Mouse (Mus musculus) MEL (cell line): ENCODE results near the gene Tex11. TPM values are rescaled to one million over a fixed set of nuclear protein-coding genes. Genes with fewer than 3 reads are reported as not detected.

Source experiments
- DNase-seq: peaks from one replicate; pipeline ENCODE4 v3.0.0; 2011; ENCODE audit warnings: low read depth, low spot score
- H3K27ac ChIP-seq: 2 replicates; pipeline ENCODE4 v1.5.1; 2012; ENCODE audit warnings: low read depth, mild to moderate bottlenecking, control low read depth, low read length, moderate library complexity; ENCODE audit not compliant: control insufficient read depth
- H3K27me3 ChIP-seq, 2 experiments: fragments of 150-350 bp in 1 of 2; sonication (generic) in 1 of 2; 2 replicates each; pipeline ENCODE4 v1.6.1; 2012; ENCODE audit warnings: low read length in 2 of 2, mild to moderate bottlenecking in 2 of 2, improper control_type of control experiment in 1 of 2, moderate library complexity in 1 of 2; ENCODE audit not compliant: insufficient read depth in 2 of 2, control insufficient read depth in 1 of 2
- H3K36me3 ChIP-seq, 2 experiments: 2 replicates each; pipeline ENCODE4 v1.6.1; 2012 to 2014; ENCODE audit warnings: low read length in 2 of 2, improper control_type of control experiment in 1 of 2, inconsistent platforms in 1 of 2, mild to moderate bottlenecking in 1 of 2; ENCODE audit not compliant: insufficient read depth in 2 of 2, control insufficient read depth in 1 of 2
- H3K4me1 ChIP-seq, 2 experiments: fragments of 150-350 bp in 1 of 2; sonication (generic) in 1 of 2; 2 replicates each; pipeline ENCODE4 v1.6.1; 2012; ENCODE audit warnings: low read length in 2 of 2, improper control_type of control experiment in 1 of 2, mild to moderate bottlenecking in 1 of 2; ENCODE audit not compliant: insufficient read depth in 2 of 2, control insufficient read depth in 1 of 2
- H3K4me3 ChIP-seq, 2 experiments: fragments of 150-350 bp in 1 of 2; sonication (generic) in 1 of 2; 2 replicates each; pipeline ENCODE4 v1.5.1; 2012; ENCODE audit warnings: low read depth in 2 of 2, low read length in 2 of 2, mild to moderate bottlenecking in 2 of 2, moderate library complexity in 2 of 2, control low read depth in 1 of 2, improper control_type of control experiment in 1 of 2; ENCODE audit not compliant: control insufficient read depth in 1 of 2, insufficient read depth in 1 of 2
- H3K79me2 ChIP-seq: 2 replicates; pipeline ENCODE4 v1.6.1; 2012; ENCODE audit warnings: mild to moderate bottlenecking, low read length, moderate library complexity; ENCODE audit not compliant: control insufficient read depth, poor library complexity, insufficient read depth
- H3K9ac ChIP-seq: 2 replicates; pipeline ENCODE4 v1.6.1; 2012; ENCODE audit warnings: low read depth, mild to moderate bottlenecking, control low read depth, low read length, moderate library complexity; ENCODE audit not compliant: control insufficient read depth, poor library complexity, severe bottlenecking
- H3K9me3 ChIP-seq: fragments of 150-350 bp; sonication (generic); replicated peaks from 2 replicates; pipeline ENCODE4 v1.6.1; 2012; ENCODE audit warnings: mild to moderate bottlenecking, low read length, improper control_type of control experiment, moderate library complexity; ENCODE audit not compliant: insufficient read depth
- BHLHE40 ChIP-seq: IDR thresholded peaks from 2 replicates; pipeline ENCODE4 v1.6.1; 2012; ENCODE audit warnings: low read depth, mild to moderate bottlenecking, inconsistent platforms, low read length, improper control_type of control experiment, borderline replicate concordance
- CHD2 ChIP-seq: IDR thresholded peaks from 2 replicates; pipeline ENCODE4 v1.6.1; 2011; ENCODE audit warnings: low read length, improper control_type of control experiment
- CTCF ChIP-seq, 3 experiments: IDR thresholded peaks in 2 of 3; conservative IDR thresholded peaks in 1 of 3; 2 replicates each; pipeline ENCODE4 v1.5.1; 2011 to 2012; ENCODE audit warnings: low read length in 3 of 3, low read depth in 2 of 3, mild to moderate bottlenecking in 2 of 3, improper control_type of control experiment in 1 of 3, inconsistent platforms in 1 of 3, mixed read lengths in 1 of 3, moderate library complexity in 1 of 3; ENCODE audit not compliant: control insufficient read depth in 1 of 3, insufficient read depth in 1 of 3, poor library complexity in 1 of 3, severe bottlenecking in 1 of 3
- E2F4 ChIP-seq: IDR thresholded peaks from 2 replicates; pipeline ENCODE4 v1.6.1; 2011; ENCODE audit warnings: low read depth, low read length, improper control_type of control experiment, borderline replicate concordance
- ELF1 ChIP-seq: IDR thresholded peaks from 2 replicates; pipeline ENCODE4 v1.6.1; 2014; ENCODE audit warnings: low read depth, mild to moderate bottlenecking, inconsistent platforms, low read length, improper control_type of control experiment, moderate library complexity
- GABPA ChIP-seq: IDR thresholded peaks from 2 replicates; pipeline ENCODE4 v1.6.1; 2012; ENCODE audit warnings: low read depth, mild to moderate bottlenecking, inconsistent platforms, low read length, improper control_type of control experiment, moderate library complexity
- GATA1 ChIP-seq: IDR thresholded peaks from 2 replicates; pipeline ENCODE4 v1.6.1; 2011; ENCODE audit warnings: low read depth, low read length, improper control_type of control experiment
- HCFC1 ChIP-seq: IDR thresholded peaks from 2 replicates; pipeline ENCODE4 v1.6.1; 2012; ENCODE audit warnings: low read depth, mild to moderate bottlenecking, inconsistent platforms, low read length, improper control_type of control experiment, moderate library complexity
- JUND ChIP-seq: IDR thresholded peaks from 2 replicates; pipeline ENCODE4 v1.6.1; 2011; ENCODE audit warnings: low read depth, mild to moderate bottlenecking, improper control_type of control experiment, low read length
- KAT2A ChIP-seq: conservative IDR thresholded peaks from 2 replicates; pipeline ENCODE4 v1.6.1; 2012; ENCODE audit warnings: low read depth, low read length, improper control_type of control experiment, inconsistent platforms
- MAFK ChIP-seq: IDR thresholded peaks from 2 replicates; pipeline ENCODE4 v1.6.1; 2011; ENCODE audit warnings: low read depth, mild to moderate bottlenecking, low read length, improper control_type of control experiment, borderline replicate concordance
- MAX ChIP-seq: IDR thresholded peaks from 2 replicates; pipeline ENCODE4 v1.6.1; 2011; ENCODE audit warnings: low read length, improper control_type of control experiment
- MAZ ChIP-seq: IDR thresholded peaks from 2 replicates; pipeline ENCODE4 v1.6.1; 2012; ENCODE audit warnings: low read depth, mild to moderate bottlenecking, inconsistent platforms, low read length, improper control_type of control experiment
- NELFE ChIP-seq: IDR thresholded peaks from 2 replicates; pipeline ENCODE4 v1.6.1; 2011; ENCODE audit warnings: low read depth, low read length, improper control_type of control experiment
- NRF1 ChIP-seq: IDR thresholded peaks from 2 replicates; pipeline ENCODE4 v1.6.1; 2014; ENCODE audit warnings: low read depth, mild to moderate bottlenecking, inconsistent platforms, low read length, improper control_type of control experiment, moderate library complexity; ENCODE audit not compliant: poor library complexity, insufficient read depth, severe bottlenecking
- POLR2A ChIP-seq, 2 experiments: IDR thresholded peaks; 2 replicates each; pipeline ENCODE4 v1.6.1; 2011 to 2012; ENCODE audit warnings: low read length in 2 of 2, mild to moderate bottlenecking in 2 of 2, control low read depth in 1 of 2, improper control_type of control experiment in 1 of 2, low read depth in 1 of 2, moderate library complexity in 1 of 2; ENCODE audit not compliant: control insufficient read depth in 1 of 2, insufficient read depth in 1 of 2, poor library complexity in 1 of 2
- POLR2AphosphoS2 ChIP-seq: IDR thresholded peaks from 2 replicates; pipeline ENCODE4 v1.6.1; 2011; ENCODE audit warnings: low read length, improper control_type of control experiment
- RAD21 ChIP-seq: IDR thresholded peaks from 2 replicates; pipeline ENCODE4 v1.6.1; 2011; ENCODE audit warnings: mild to moderate bottlenecking, low read depth, low read length, improper control_type of control experiment
- SIN3A ChIP-seq: IDR thresholded peaks from 2 replicates; pipeline ENCODE4 v1.6.1; 2012; ENCODE audit warnings: low read length, improper control_type of control experiment, inconsistent platforms
- SMC3 ChIP-seq: IDR thresholded peaks from 2 replicates; pipeline ENCODE4 v1.6.1; 2011; ENCODE audit warnings: low read depth, low read length, improper control_type of control experiment
- TAL1 ChIP-seq: IDR thresholded peaks from 2 replicates; pipeline ENCODE4 v1.6.1; 2012; ENCODE audit warnings: mild to moderate bottlenecking, inconsistent platforms, low read length, moderate library complexity, mixed read lengths
- TBP ChIP-seq: IDR thresholded peaks from 2 replicates; pipeline ENCODE4 v1.8.0; 2011; ENCODE audit warnings: low read depth, low read length, improper control_type of control experiment
- UBTF ChIP-seq: IDR thresholded peaks from 2 replicates; pipeline ENCODE4 v1.6.1; 2012; ENCODE audit warnings: low read depth, mild to moderate bottlenecking, inconsistent platforms, low read length, improper control_type of control experiment, moderate library complexity, borderline replicate concordance; ENCODE audit not compliant: insufficient read depth
- USF2 ChIP-seq, 2 experiments: IDR thresholded peaks; 2 replicates each; pipeline ENCODE4 v1.6.1; 2011 to 2012; ENCODE audit warnings: improper control_type of control experiment in 2 of 2, low read length in 2 of 2, borderline replicate concordance in 1 of 2, inconsistent platforms in 1 of 2, low read depth in 1 of 2, mild to moderate bottlenecking in 1 of 2; ENCODE audit not compliant: insufficient read depth in 1 of 2
- ZC3H11A ChIP-seq: IDR thresholded peaks from 2 replicates; pipeline ENCODE4 v1.6.1; 2012; ENCODE audit warnings: low read depth, mild to moderate bottlenecking, inconsistent platforms, low read length, improper control_type of control experiment
- ZMIZ1 ChIP-seq: IDR thresholded peaks from 2 replicates; pipeline ENCODE4 v1.6.1; 2012; ENCODE audit warnings: low read depth, mild to moderate bottlenecking, inconsistent platforms, low read length, improper control_type of control experiment, moderate library complexity
- polyA plus RNA-seq, 2 experiments: library from polyadenylated mRNA; stranded (reverse) in 1 of 2; unstranded in 1 of 2; fragments of >175 nt in 1 of 2; fragments of >200 nt in 1 of 2; gene quantifications; 2 replicates each; pipeline versions ENCODE4 v1.2.1 to v1.2.4; 2012; ENCODE audit warnings: low replicate concordance in 2 of 2, low read depth in 1 of 2; ENCODE audit not compliant: insufficient read length in 2 of 2, insufficient read depth in 1 of 2, missing spikeins in 1 of 2
- total RNA-seq: library from RNA; depleted of rRNA; stranded (reverse); fragments of 300-350 nt; gene quantifications from 2 replicates; pipeline ENCODE4 v1.2.3, GENCODE M21; 2012

Tex11 gene
- total and polyA plus RNA-seq, 3 experiments: not detected

DNA sequence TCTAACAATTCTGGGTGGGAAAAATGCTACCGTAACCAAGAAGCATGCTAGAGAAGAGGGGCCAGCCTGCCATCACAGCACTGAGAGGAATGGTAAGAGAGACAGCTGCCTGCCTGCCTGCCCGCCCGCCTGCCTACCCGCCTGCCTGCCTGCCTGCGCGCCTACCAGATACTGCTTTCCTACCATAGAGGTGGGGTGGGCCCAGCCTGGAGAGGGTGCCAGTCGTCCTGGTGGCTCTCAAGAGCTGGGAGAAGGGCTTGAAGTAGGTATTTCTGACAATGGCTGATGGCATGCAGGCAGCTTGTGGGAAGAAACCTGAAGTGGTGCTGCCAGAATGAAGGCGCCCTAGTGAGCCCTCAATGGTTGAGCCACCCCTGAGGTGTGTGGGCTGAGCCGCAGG, 240.8 kb downstream of the Tex11 start:
- no peak for DNase-seq
- Histone ChIP-seq H3K4me1 (0 out of 4 replicates have a peak, but pooled peaks cover 0 to 2% of the 10 kb centered on the region in 2 experiments), H3K9ac (no peak overlapping the region), H3K27me3 (no peaks in the 10 kb centered on the region), H3K4me3 (no peak overlapping the region), H3K79me2 (no peaks in the 10 kb centered on the region), H3K27ac (no peak overlapping the region), H3K9me3 (no peaks in the 10 kb centered on the region), H3K36me3 (peaks cover 0 to 8% of the 10 kb centered on the region in 2 experiments; a peak in 2 of 4 replicates)
- TF ChIP-seq BHLHE40: no peak
- no peak for TF ChIP-seq GABPA
- no peak for TF ChIP-seq KAT2A
- TF ChIP-seq UBTF: no peak
- TF ChIP-seq ELF1: no peak
- no peak for TF ChIP-seq JUND
- TF ChIP-seq CHD2: no peak
- TF ChIP-seq TAL1: no peak
- no peak for TF ChIP-seq RAD21
- no peak for TF ChIP-seq HCFC1
- no peak for TF ChIP-seq POLR2A (IDR thresholded peaks at IDR 0.05; ENCODE audit: control insufficient read depth in 1 of 2, insufficient read depth in 1 of 2, low read depth in 1 of 2, low read length in 2 of 2, poor library complexity in 1 of 2)
- no peak for TF ChIP-seq SIN3A
- TF ChIP-seq ZMIZ1: no peak
- no peak for TF ChIP-seq CTCF (IDR thresholded peaks at IDR 0.05 in 2 of 3, conservative IDR thresholded peaks at IDR 0.05 in 1 of 3; ENCODE audit: control insufficient read depth in 1 of 3, insufficient read depth in 1 of 3, low read depth in 2 of 3, low read length in 3 of 3, poor library complexity in 1 of 3, severe bottlenecking in 1 of 3)
- no peak for TF ChIP-seq USF2 (IDR thresholded peaks at IDR 0.05; ENCODE audit: borderline replicate concordance in 1 of 2, insufficient read depth in 1 of 2, low read depth in 1 of 2, low read length in 2 of 2)
- TF ChIP-seq SMC3: no peak
- no peak for TF ChIP-seq MAFK
- no peak for TF ChIP-seq MAX
- no peak for TF ChIP-seq ZC3H11A

DNA sequence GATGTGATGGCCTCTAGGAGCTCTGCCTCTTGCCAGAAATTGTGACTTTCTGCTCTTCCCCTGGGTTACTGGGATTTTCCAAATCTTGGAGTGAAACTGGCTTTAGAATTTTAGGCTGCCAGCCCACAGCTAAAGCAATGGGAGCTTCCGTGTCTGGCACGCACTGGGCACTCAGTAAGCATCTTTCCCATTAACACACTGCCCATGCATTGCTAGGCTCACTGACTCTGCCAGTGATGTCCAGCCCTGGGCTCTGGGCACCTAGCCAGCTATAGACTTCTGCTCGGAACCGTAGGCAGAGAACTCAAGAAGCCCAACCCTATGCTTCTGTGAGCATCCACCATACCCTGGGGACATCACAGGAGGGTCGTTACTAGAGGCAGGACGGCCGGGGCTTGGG, 243.7 kb downstream of the Tex11 start:
- Histone ChIP-seq H3K9me3 (no peaks in the 10 kb centered on the region), H3K4me1 (0 out of 4 replicates have a peak, but pooled peaks cover 0 to 2% of the 10 kb centered on the region in 2 experiments), H3K27ac (no peak overlapping the region), H3K79me2 (no peaks in the 10 kb centered on the region), H3K4me3 (no peak overlapping the region), H3K27me3 (no peaks in the 10 kb centered on the region), H3K9ac (no peak overlapping the region), H3K36me3 (peaks cover 0 to 8% of the 10 kb centered on the region in 2 experiments; a peak in 2 of 4 replicates)
- TF ChIP-seq NRF1 (no peak), GATA1 (no peak), MAX (no peak), POLR2AphosphoS2 (no peak), UBTF (no peak), MAZ (no peak), NELFE (no peak), TBP (no peak), CTCF (IDR thresholded peaks at IDR 0.05 in 2 of 3, conservative IDR thresholded peaks at IDR 0.05 in 1 of 3; ENCODE audit: control insufficient read depth in 1 of 3, insufficient read depth in 1 of 3, low read depth in 2 of 3, low read length in 3 of 3, poor library complexity in 1 of 3, severe bottlenecking in 1 of 3) (no peak), SMC3 (no peak), E2F4 (no peak)
- no peak for DNase-seq
